ENCODE assay signal across 11 mouse cellular contexts in genomic region chr9:116328201-116328600, GRCm38 (mm10).
DNase-seq lines count a peak whose midpoint lies in the region; ATAC-seq and TF ChIP-seq lines count a peak whose summit lies in the region.
"Had no signal": no experiment of that assay in that cellular context is flagged by ENCODE, and none has a peak within 500 bp of the region (broad histone marks: within the 10 kb centered on the region; RNA-seq: fewer than 3 reads in every experiment).

No protein-coding gene starts in this region.

- 53% methylated on average over 3 of the region's 3 CpGs for WGBS in spleen, adult 2 months
- 38% methylated on average over 3 of the region's 3 CpGs for WGBS in limb, embryonic 13.5 days
- 44% methylated on average over 3 of the region's 3 CpGs for WGBS in liver, postnatal 0 days (ENCODE audit: insufficient replicate concordance)

- TF ChIP-seq CTCF in spleen, adult 2 months (IDR thresholded peaks at IDR 0.05; ENCODE audit: extremely low read depth, insufficient read depth, insufficient read length, insufficient replicate concordance) = no peak
- no peak for TF ChIP-seq CTCF in liver, postnatal 0 days (IDR thresholded peaks at IDR 0.05; ENCODE audit: low read depth)

- intact Hi-C loops in gastrocnemius, postnatal 36 days (cut with DNase I) = no loop called here
- intact Hi-C loops in heart, postnatal 14 days (cut with DNase I) = no loop called here

- no peak overlapping the region for H3K4me2 ChIP-seq in limb, embryonic 13.5 days (replicated peaks)
- H3K4me2 ChIP-seq in liver, postnatal 0 days (ENCODE audit: low read depth, low read length) = no peak overlapping the region
- H3K4me2 ChIP-seq: intestine, embryonic 15.5 days; neural tube, embryonic 13.5 days had no signal

- H3K27me3 ChIP-seq in spleen, adult 2 months (ENCODE audit: control insufficient read depth, insufficient read depth, low read length) = no peaks in the 10 kb centered on the region
- H3K27me3 ChIP-seq in limb, embryonic 13.5 days = no peaks in the 10 kb centered on the region
- H3K27me3 ChIP-seq in liver, postnatal 0 days (ENCODE audit: insufficient read depth, low read length) = no peaks in the 10 kb centered on the region
- H3K27me3 ChIP-seq: intestine, embryonic 15.5 days; neural tube, embryonic 13.5 days had no signal

- ATAC-seq in limb, embryonic 13.5 days (ENCODE audit: low FRiP score, low read depth) = no peak
- ATAC-seq in liver, postnatal 0 days = no peak
- ATAC-seq: intestine, embryonic 15.5 days had no signal

- DNase-seq in gastrocnemius, postnatal 25 days = peak; percentile 28
- no peak for DNase-seq in gastrocnemius, postnatal 36 days
- DNase-seq in spleen, adult 2 months (ENCODE audit: low read depth in 1 of 2, low spot score in 2 of 2) = no peak
- DNase-seq in spleen, postnatal 14 days (ENCODE audit: low spot score in 2 of 2) = no peak
- peak; percentile 40 to 46 for DNase-seq in heart, postnatal 14 days
- DNase-seq in right cerebral cortex, postnatal 4 days = no peak
- DNase-seq in liver, postnatal 0 days = no peak
- DNase-seq: left cerebral cortex, postnatal 4 days had no signal

- no peaks in the 10 kb centered on the region for H3K9me3 ChIP-seq in limb, embryonic 13.5 days
- H3K9me3 ChIP-seq in liver, postnatal 0 days (ENCODE audit: low read length) = no peaks in the 10 kb centered on the region
- H3K9me3 ChIP-seq: intestine, embryonic 15.5 days; neural tube, embryonic 13.5 days had no signal

- TF ChIP-seq EP300 in liver, postnatal 0 days (IDR thresholded peaks at IDR 0.05; ENCODE audit: low read depth) = no peak

- no peak for TF ChIP-seq POLR2A in spleen, adult 2 months (IDR thresholded peaks at IDR 0.05; ENCODE audit: low read depth, low read length)

- H3K4me1 ChIP-seq in spleen, adult 2 months (ENCODE audit: control insufficient read depth, insufficient read depth, insufficient read length) = peaks cover 26% of the 10 kb centered on the region; the same call in 1 of the 2 replicates
- H3K4me1 ChIP-seq in limb, embryonic 13.5 days = peaks cover 49% of the 10 kb centered on the region
- peaks cover 6% of the 10 kb centered on the region for H3K4me1 ChIP-seq in liver, postnatal 0 days (ENCODE audit: insufficient read depth)
- H3K4me1 ChIP-seq: intestine, embryonic 15.5 days had no signal

- no peaks in the 10 kb centered on the region for H3K36me3 ChIP-seq in spleen, adult 2 months (ENCODE audit: control insufficient read depth, insufficient read depth, low read length)
- H3K36me3 ChIP-seq in limb, embryonic 13.5 days = no peaks in the 10 kb centered on the region
- H3K36me3 ChIP-seq in liver, postnatal 0 days (replicated peaks; ENCODE audit: insufficient read depth, low read length) = no peaks in the 10 kb centered on the region
- H3K36me3 ChIP-seq: intestine, embryonic 15.5 days; neural tube, embryonic 13.5 days had no signal

- H3K27ac ChIP-seq in spleen, adult 2 months (ENCODE audit: insufficient read depth, low read length) = 0 out of 2 replicates have a peak overlapping the region, but pooled peaks have one; percentile 18
- peak overlapping the region; percentile 15; the same call in 1 of the 2 replicates for H3K27ac ChIP-seq in limb, embryonic 13.5 days
- no peak overlapping the region for H3K27ac ChIP-seq in liver, postnatal 0 days (ENCODE audit: low read depth)
- H3K27ac ChIP-seq: intestine, embryonic 15.5 days; neural tube, embryonic 13.5 days had no signal

- H3K4me3 ChIP-seq in spleen, adult 2 months (ENCODE audit: extremely low read depth, insufficient read depth, insufficient read length) = no peak overlapping the region
- no peak overlapping the region for H3K4me3 ChIP-seq in limb, embryonic 13.5 days
- no peak overlapping the region for H3K4me3 ChIP-seq in liver, postnatal 0 days (ENCODE audit: low read depth, low read length)
- H3K4me3 ChIP-seq: intestine, embryonic 15.5 days; neural tube, embryonic 13.5 days had no signal

- H3K9ac ChIP-seq in limb, embryonic 13.5 days = no peak overlapping the region
- H3K9ac ChIP-seq in liver, postnatal 0 days (replicated peaks) = no peak overlapping the region
- H3K9ac ChIP-seq: intestine, embryonic 15.5 days; neural tube, embryonic 13.5 days had no signal

Comparison
In these comparisons a context has a peak if more than half of its experiments do, and no peak if none do; other contexts are left out.
1. DNase-seq: peak in gastrocnemius, postnatal 25 days (single experiment) and heart, postnatal 14 days (2 of 2); none in gastrocnemius, postnatal 36 days (0 of 2), spleen, adult 2 months (0 of 2), spleen, postnatal 14 days (0 of 2), right cerebral cortex, postnatal 4 days (single experiment) and liver, postnatal 0 days (single experiment).